Mouse (Mus musculus): Measurements from ENCODE around the gene Klf9. TPM values are rescaled to one million over a fixed set of nuclear protein-coding genes. Genes with fewer than 3 reads are reported as not detected.

Gene Klf9
- total RNA-seq, 4 experiments from 2014 or later = 136 to 156 (median 140) TPM

- DNase-seq (ENCODE audit: low spot score in 2 of 2) = no peak
These were observed 21.4 kb downstream of the Klf9 start for GRCm38 (mm10) chr19:23162387-23162809.

DNA sequence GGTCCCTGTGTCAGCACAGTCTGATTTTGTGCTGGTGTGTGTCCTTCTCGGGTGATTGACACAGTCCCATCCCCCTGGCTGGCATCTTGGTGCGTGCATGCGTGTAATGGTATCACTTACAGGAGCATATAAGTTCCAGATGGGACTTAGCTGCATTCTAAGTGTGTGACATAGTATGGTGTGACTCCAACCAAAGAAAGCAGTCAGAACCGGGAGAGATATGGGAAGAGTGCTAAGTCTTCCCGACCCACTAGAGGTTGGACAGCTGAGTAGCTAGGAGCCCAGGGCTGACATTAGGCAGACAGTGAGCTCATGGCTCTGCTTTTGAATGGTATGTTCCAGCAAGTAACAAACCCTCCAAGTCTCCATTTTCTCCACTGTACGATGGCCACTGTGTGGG is 21.9 kb downstream of the Klf9 start:
- DNase-seq (ENCODE audit: low spot score in 2 of 2) = no peak

GRCm38 (mm10) chr19:23163361-23163760 is 22.3 kb downstream of the Klf9 start:
- no peak for DNase-seq (ENCODE audit: low spot score in 2 of 2)

DNA sequence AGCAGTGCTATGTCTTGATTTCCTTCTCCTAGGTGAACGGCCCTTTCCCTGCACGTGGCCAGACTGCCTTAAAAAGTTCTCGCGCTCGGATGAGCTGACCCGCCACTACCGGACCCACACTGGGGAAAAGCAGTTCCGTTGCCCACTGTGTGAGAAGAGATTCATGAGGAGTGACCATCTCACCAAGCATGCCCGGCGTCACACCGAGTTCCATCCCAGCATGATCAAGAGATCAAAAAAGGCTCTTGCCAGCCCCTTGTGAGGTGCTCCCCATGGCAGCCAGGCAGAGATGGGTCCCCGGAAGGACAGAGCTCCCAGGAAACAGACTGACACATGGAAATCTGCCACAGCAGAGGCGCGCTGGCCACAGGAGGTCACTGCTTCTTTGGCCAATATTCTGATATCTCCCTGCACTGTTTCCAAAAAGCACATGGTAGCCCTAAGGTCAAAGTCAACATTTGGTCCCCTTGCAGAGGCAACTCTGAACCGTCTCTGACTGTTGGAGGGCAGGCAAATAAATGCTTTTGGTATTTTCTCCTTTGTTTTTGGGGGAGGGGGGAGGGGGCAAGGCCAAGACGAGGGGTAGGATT is 23.7 kb downstream of the Klf9 start:
- DNase-seq (ENCODE audit: low spot score in 2 of 2) = no peak

DNA sequence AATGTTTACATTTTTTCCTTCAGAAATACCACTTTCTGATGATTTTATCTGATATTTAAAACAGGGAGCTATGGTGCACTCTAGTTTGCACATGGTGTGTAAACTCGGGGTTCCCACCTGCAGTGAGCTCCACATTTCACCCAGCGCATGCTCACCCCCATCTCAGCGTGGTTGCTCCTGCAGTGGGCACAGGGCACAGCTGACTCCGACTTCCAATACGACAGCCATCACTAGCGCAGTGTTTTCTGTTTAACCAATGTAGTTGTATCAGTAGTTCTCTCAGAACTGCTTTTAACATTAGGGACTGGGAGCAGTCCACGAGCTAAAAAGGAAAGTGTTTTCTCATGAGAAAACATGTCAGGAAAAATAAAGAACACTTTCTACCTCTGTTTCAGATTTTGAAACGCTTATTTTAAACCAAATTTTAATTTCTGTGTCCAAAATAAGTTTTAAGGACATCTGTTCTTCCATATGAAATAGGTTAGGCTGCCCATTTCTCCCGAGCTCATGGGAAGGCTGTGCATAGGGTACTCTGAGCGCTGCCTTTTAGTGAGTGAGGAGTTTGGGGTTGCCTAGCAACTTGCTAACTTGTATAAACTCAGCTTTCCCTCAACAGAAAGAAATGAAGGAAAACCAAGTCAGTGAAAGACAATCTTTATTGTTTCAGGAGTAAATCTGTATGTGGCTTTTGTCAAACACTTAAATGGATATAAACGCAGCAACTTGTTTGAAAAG is 25.7 kb downstream of the Klf9 start:
- DNase-seq (ENCODE audit: low spot score in 2 of 2) = no peak

DNA sequence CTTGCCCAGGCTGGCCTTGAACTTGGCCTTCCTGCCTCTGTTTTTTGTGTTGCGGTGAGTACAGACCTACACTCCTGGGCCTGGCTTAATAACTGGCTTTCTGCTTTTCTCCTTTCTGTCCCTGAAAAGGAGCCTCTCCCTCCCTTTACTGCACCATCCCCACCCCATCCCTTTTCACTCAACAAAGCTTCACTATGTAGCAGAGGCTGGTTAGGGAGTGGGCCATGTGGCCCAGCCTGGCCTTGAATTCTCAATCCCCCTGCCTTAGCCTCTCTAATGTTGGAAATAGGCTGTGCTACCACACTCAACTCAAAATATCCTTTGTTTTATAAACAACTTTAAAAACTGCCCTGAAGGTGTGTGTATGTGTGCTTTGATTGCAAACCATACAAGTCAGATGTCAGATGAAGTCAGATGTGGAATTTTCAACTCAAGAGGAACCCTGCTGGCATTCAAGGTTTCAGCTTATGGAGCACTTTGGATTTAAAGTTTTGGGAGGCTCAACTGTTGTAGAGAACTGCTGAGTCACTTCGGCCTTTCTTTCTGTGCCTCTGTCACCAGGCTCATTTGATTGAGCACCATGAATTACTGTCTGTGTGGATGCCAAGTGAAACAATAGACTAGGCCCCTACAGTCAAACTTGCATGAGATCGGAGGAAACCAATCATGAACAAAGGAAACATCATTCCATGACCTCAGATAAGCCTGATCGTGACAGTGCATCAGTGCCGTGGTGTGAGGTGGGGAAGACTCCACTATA is 28.1 kb downstream of the Klf9 start:
- no peak for DNase-seq (ENCODE audit: low spot score in 2 of 2)

- no peak for DNase-seq (ENCODE audit: low spot score in 2 of 2)
These were observed 28.6 kb downstream of the Klf9 start for GRCm38 (mm10) chr19:23169659-23170050.

DNA sequence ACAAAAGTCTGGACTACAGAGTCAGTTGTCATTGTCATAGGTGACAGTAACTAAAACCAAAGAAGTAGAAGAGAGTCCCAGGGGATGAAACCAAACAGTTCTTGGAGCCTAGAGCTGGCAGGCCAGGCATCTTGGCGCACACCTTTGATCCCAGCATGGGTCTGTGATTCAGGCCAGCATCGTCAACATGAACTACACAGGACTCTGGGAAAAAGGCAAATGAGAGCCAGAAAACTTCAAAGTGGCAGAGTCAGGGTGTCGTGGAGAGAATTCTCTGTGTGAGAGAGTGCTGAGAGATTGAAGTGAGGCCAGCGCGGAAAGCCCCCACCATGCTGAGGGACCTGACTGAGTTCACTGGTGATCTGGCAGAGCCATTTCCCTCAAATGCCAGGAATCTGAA is 29.4 kb downstream of the Klf9 start:
- no peak for DNase-seq (ENCODE audit: low spot score in 2 of 2)

GRCm38 (mm10) chr19:23171136-23171535 is 30.1 kb downstream of the Klf9 start:
- DNase-seq (ENCODE audit: low spot score in 2 of 2) = no peak

DNA sequence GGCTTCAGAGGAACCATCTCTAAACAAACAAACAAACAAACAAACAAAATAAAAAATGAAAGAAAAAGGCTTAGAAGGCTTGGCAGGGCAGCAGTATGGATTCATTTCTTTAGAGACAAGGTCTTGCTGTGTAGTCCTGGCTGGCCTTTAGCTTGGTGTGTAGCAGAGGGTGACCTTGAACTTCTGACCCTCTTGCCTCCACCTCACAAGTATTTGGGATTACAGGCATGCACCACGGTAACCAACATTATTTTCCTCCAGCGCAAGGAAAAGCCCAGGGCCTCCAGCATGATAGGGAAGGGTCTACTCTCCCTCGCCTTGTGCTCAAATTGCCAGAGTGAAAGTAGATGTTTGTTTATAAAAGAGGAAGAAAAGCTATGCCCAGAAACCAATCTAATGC is 34.1 kb downstream of the Klf9 start:
- no peak for DNase-seq (ENCODE audit: low spot score in 2 of 2)

- no peak for DNase-seq (ENCODE audit: low spot score in 2 of 2)
These were observed 34.5 kb downstream of the Klf9 start for GRCm38 (mm10) chr19:23175511-23175910.

GRCm38 (mm10) chr19:23178533-23178932 is 37.5 kb downstream of the Klf9 start:
- no peak for DNase-seq (ENCODE audit: low spot score in 2 of 2)

GRCm38 (mm10) chr19:23183493-23183892 is 42.5 kb downstream of the Klf9 start:
- no peak for DNase-seq (ENCODE audit: low spot score in 2 of 2)

DNA sequence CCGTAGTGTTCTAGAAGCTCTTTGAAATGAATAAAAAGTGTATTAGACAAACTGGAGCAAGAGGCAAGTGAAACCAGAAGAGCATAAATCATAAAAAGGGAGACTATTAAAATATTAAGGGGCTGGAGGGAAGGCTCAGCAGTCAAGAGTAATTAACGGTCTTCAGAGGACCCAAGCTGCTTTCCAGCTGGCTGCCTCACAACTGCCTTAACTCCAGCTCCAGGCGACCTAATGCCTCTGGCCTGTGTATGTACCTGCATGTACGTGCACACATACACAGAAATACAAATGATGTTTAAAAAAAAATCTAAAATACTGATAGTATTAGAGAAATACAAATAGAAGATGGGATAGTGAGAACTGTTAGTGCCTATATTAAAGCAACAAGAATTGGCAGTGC is 43.0 kb downstream of the Klf9 start:
- DNase-seq (ENCODE audit: low spot score in 2 of 2) = no peak

GRCm38 (mm10) chr19:23187732-23188131 is 46.7 kb downstream of the Klf9 start:
- no peak for DNase-seq (ENCODE audit: low spot score in 2 of 2)

- DNase-seq (ENCODE audit: low spot score in 2 of 2) = no peak
These were observed 48.0 kb downstream of the Klf9 start for GRCm38 (mm10) chr19:23188986-23189385.

GRCm38 (mm10) chr19:23189744-23190143 is 48.7 kb downstream of the Klf9 start:
- no peak for DNase-seq (ENCODE audit: low spot score in 2 of 2)

DNA sequence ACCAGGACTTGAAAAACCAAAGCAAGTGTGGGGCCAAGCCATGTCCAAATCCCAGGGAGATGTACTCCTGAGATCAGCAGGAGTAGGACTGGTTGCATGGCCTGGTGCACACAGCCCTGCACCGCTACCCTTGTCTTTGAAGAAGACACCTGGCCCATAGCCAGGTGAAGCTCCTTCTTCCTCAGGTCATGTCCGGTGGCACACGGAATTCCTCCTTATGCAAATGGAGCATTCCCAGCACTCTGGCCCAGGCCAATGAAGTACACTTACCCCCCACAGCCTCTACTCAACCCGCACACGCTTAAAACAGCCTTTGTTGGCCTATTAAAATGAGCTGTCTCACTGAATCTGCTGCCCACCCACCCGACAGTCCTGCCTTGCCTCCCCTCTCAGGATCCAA is 50.5 kb downstream of the Klf9 start:
- DNase-seq (ENCODE audit: low spot score in 2 of 2) = no peak

DNA sequence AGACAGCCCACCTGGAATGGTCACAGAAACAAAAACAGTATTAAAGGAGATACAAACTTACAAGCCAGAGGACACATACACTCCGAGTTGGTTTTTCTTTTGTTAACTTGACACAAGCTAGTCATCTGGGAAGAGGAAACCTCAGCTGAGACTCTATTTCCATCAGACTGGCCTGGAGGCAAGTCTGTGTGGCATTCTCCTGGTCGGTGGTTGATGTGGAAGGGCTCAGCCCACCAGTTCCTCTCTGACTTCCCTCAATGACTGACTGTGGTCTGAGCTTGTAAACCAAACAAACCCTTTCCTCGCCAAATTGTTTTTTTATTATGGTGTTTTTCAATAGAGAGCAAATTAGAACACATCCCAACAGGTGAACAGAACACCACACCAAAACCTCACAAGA is 52.0 kb downstream of the Klf9 start:
- no peak for DNase-seq (ENCODE audit: low spot score in 2 of 2)

DNA sequence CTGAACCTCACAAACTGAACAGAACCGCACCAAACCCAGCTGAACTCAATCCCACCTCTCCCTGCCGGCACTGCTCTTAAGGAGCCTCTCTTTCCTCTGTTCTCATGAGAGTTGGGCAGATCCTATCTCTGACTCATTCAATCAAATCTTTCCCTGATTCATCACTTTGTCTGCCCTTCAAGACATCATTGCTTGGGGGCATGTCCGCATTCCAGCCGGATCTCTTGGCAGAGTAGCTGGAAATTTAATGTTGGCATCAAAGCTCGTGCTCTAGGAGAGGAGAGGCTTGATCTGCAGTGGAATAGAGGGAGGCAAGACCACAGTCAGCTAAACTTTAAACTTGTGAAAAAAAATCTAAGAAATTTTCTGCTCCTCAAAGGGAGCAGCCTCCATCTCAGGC is 61.1 kb downstream of the Klf9 start:
- DNase-seq (ENCODE audit: low spot score in 2 of 2) = no peak

DNA sequence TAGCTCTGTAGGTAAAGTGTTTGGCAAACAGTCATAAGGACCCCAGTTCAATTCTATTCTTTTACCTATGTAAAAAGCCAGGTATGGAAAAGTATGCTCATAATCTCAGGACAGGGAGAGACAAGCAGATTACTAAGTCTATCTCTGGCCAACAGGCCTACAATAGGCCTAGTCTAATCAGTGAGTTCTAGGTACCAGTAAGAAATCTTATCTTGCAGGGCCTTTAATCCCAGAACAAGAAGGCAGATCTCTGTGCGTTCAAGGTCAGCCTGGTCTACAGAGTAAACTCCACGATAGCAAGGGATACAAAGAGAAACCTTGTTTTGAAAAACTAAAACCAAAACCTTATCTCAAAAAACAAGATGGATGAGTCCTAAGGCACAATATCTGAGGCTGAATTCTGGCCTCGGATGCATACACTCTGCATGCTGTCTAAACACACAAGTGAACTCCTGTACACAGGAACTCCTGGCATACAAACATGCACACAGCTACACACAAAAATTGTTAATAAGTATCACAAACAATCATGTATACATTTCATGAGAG is 62.6 kb downstream of the Klf9 start:
- DNase-seq (ENCODE audit: low spot score in 2 of 2) = no peak

DNA sequence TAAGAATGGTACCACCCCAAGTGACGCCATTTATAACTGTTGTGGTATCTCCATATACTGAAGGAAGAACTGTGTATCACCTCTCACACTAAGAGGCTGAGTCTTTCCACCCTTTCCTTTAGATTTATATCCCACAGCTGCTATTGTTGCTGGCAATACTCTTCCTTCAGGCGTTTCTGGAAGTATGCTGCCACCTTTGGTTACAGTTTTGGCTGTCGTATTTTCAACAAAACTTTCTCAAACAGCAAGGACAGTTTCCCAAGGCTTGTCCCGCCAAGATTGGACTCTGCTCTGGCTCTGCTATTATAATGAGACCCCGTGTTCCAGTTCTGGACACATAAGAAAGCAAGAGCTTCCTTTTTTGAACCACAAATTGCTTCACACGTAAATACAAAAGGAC is 70.3 kb downstream of the Klf9 start:
- DNase-seq (ENCODE audit: low spot score in 2 of 2) = no peak

Data from layer of hippocampus, adult 8-10 months (tissue).